Mouse (Mus musculus) adrenal gland, adult (tissue): ENCODE results near the gene Hinfp.
A peak's percentile ranks its signal among the peaks of the same experiment; 100 is the strongest.
"Not testable (repeated sequence)": the region's sequence is repeated elsewhere in the genome, so short reads cannot be mapped to it uniquely, and the experiment has no call there.

Experiments
- DNase-seq, 2 experiments: peaks; one replicate each; pipeline ENCODE4 v3.0.0; 2022 to 2023; ENCODE audit warnings: low spot score in 1 of 2; ENCODE audit not compliant: inconsistent age in 2 of 2

Hinfp gene

GRCm38 (mm10) chr9:44313476-44314256 lies 8.2 kb upstream of the Hinfp start:
- DNase-seq: no peak

GRCm38 (mm10) chr9:44311136-44312134 lies 6.0 kb upstream of the Hinfp start:
- peak in 1 of 2 experiments; percentile 79 for DNase-seq

GRCm38 (mm10) chr9:44310750-44311135 lies 5.3 kb upstream of the Hinfp start:
- DNase-seq: no peak

GRCm38 (mm10) chr9:44309756-44310155 lies 4.3 kb upstream of the Hinfp start:
- no peak for DNase-seq

GRCm38 (mm10) chr9:44307248-44307647 lies 1.8 kb upstream of the Hinfp start:
- no peak for DNase-seq

- no peak for DNase-seq
These were observed 1.1 kb upstream of the Hinfp start for GRCm38 (mm10) chr9:44306532-44306931.

- not testable (repeated sequence) for DNase-seq
These were observed 5.5 kb downstream of the Hinfp start for GRCm38 (mm10) chr9:44300001-44300400.

GRCm38 (mm10) chr9:44292490-44292889 lies 13.0 kb downstream of the Hinfp start:
- peak in 1 of 2 experiments; percentile 73 for DNase-seq

- DNase-seq: no peak
These were observed 16.5 kb downstream of the Hinfp start for GRCm38 (mm10) chr9:44288959-44289291.

GRCm38 (mm10) chr9:44288076-44288958 lies 17.2 kb downstream of the Hinfp start, which contains the start of gene Abcg4:
Abcg4 (minus strand) TSS chr9:44288615.
- DNase-seq: peak; percentile 70 to 90

- peak; percentile 66 to 85 for DNase-seq
These were observed 17.9 kb downstream of the Hinfp start for GRCm38 (mm10) chr9:44287401-44288075.

- no peak for DNase-seq
These were observed 18.5 kb downstream of the Hinfp start for GRCm38 (mm10) chr9:44287003-44287400.

- no peak for DNase-seq
These were observed 19.1 kb downstream of the Hinfp start for GRCm38 (mm10) chr9:44286256-44286850.

- peak; percentile 75 to 81 for DNase-seq
These were observed 22.3 kb downstream of the Hinfp start for GRCm38 (mm10) chr9:44283183-44283582.

- DNase-seq: peak; percentile 59 to 73
These were observed 35.5 kb downstream of the Hinfp start for GRCm38 (mm10) chr9:44269973-44270372.

- peak in 1 of 2 experiments; percentile 74 for DNase-seq
These were observed 36.4 kb downstream of the Hinfp start for GRCm38 (mm10) chr9:44269077-44269476.

GRCm38 (mm10) chr9:44268432-44268831 lies 37.0 kb downstream of the Hinfp start, which contains the start of gene Nlrx1:
Nlrx1 (minus strand) TSS chr9:44268599.
- no peak for DNase-seq

GRCm38 (mm10) chr9:44268027-44268360 lies 37.5 kb downstream of the Hinfp start:
- DNase-seq: peak; percentile 94 to 97

GRCm38 (mm10) chr9:44267319-44268026 lies 38.0 kb downstream of the Hinfp start:
- DNase-seq: peak; percentile 53 to 83
